Mouse (Mus musculus) midbrain, postnatal 0 days (tissue): ENCODE results near the gene Btnl10. TPM values are rescaled to one million over a fixed set of nuclear protein-coding genes. Genes with fewer than 3 reads are reported as not detected.

ENCODE experiments used
- ATAC-seq: fragments of 200-750 bp; cut with Nextera tagmentation; 2 replicates; pipeline ENCODE4 v1.8.0; 2017; ENCODE audit warnings: moderate number of reproducible peaks, mild to moderate bottlenecking, moderate TSS enrichment, moderate library complexity; ENCODE audit not compliant: low FRiP score
- DNase-seq: peaks from one replicate; pipeline ENCODE4 v3.0.0-alpha.2; 2015; ENCODE audit warnings: low spot score
- H3K27ac ChIP-seq: fragments of 300-500 bp; sonication (generic); 2 replicates; pipeline ENCODE4 v1.5.1; 2014; ENCODE audit warnings: low read depth, mild to moderate bottlenecking, low read length, mixed read lengths
- H3K27me3 ChIP-seq: fragments of 300-500 bp; sonication (generic); 2 replicates; pipeline ENCODE4 v1.6.1; 2014; ENCODE audit warnings: low read length, control low read depth, mixed read lengths; ENCODE audit not compliant: insufficient read depth
- H3K36me3 ChIP-seq: fragments of 300-500 bp; sonication (generic); 2 replicates; pipeline ENCODE4 v1.6.1; 2014; ENCODE audit warnings: low read length, control low read depth, mixed read lengths; ENCODE audit not compliant: insufficient read depth
- H3K4me1 ChIP-seq: fragments of 300-500 bp; sonication (generic); 2 replicates; pipeline ENCODE4 v1.6.1; 2014; ENCODE audit warnings: mild to moderate bottlenecking, control low read depth, antibody characterized with exemption, low read length, mixed read lengths; ENCODE audit not compliant: insufficient read depth
- H3K4me2 ChIP-seq: fragments of 300-500 bp; sonication (generic); 2 replicates; pipeline ENCODE4 v1.6.1; 2014; ENCODE audit warnings: low read depth, mild to moderate bottlenecking, low read length, mixed read lengths; ENCODE audit not compliant: poor library complexity, severe bottlenecking
- H3K4me3 ChIP-seq: fragments of 300-500 bp; sonication (generic); 2 replicates; pipeline ENCODE4 v1.5.1; 2014; ENCODE audit warnings: low read depth, mild to moderate bottlenecking, low read length, moderate library complexity
- H3K9ac ChIP-seq: fragments of 300-500 bp; sonication (generic); replicated peaks from 2 replicates; pipeline ENCODE4 v1.6.1; 2014; ENCODE audit warnings: mild to moderate bottlenecking, low read length, moderate library complexity, mixed read lengths; ENCODE audit not compliant: poor library complexity, severe bottlenecking
- H3K9me3 ChIP-seq: fragments of 300-500 bp; sonication (generic); 2 replicates; pipeline ENCODE4 v1.6.1; 2016; ENCODE audit warnings: low read length, control low read depth
- CTCF ChIP-seq: IDR thresholded peaks from 2 replicates; pipeline ENCODE4 v1.5.1; 2016; ENCODE audit warnings: antibody characterized with exemption, mild to moderate bottlenecking
- WGBS: fragments of 180-500 bp; shearing (Covaris S2); extraction: QIAGEN DNeasy Blood & Tissue Kit; methylation state at CpG from one replicate; pipeline ENCODE4 v1.1.7; 2014; 5-methylcytosine and 5-hydroxymethylcytosine counted together
- polyA plus RNA-seq: library from polyadenylated mRNA; unstranded; fragments of >200 nt; fragmentation: Nextera tagmentation; extraction: Ambion mirVana; gene quantifications from 2 replicates; pipeline ENCODE4 v1.2.1, GENCODE M21; 2015
- total RNA-seq: library from RNA; depleted of rRNA; stranded (reverse); fragments of >200 nt; gene quantifications from 2 replicates; pipeline ENCODE4 v1.2.3, GENCODE M21; 2014

The Btnl10 gene
- total and polyA plus RNA-seq, 2 experiments from 2014 or later: 0.16 TPM; not detected in 1

DNA sequence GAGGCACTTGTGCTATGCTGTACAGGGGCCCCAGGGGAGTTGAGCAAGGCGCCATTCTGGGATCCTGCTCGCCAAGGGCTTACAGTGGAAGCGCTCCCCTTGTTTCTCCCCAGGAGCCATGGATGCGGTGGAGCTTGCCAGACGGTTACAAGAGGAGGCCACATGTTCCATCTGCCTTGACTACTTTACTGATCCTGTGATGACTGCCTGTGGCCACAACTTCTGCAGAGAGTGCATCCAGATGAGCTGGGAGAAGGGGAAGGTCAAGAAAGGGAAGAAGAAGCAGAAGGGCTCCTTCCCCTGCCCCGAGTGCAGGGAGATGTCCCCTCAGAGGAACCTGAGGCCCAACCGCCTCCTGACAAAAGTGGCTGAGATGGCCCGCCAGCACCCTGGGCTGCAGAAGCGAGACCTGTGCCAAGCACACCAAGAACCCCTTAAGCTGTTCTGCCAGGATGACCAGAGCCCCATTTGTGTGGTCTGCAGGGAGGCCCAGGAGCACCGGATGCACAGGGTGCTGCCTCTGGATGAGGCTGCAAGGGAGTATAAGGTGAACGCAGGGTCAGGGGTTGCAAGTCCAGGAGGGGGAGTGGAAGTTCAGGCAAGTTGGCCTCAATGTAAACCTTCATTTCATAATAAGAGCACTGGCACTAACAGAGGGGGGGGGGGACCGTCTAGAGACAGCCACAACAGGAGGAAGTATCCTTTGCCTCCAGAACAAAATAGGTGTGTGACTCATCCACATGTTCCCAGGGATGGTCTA lies 47.5 kb downstream of the Btnl10 start:
- Histone ChIP-seq H3K4me1 (no peaks in the 10 kb centered on the region), H3K9me3 (no peaks in the 10 kb centered on the region), H3K9ac (no peak overlapping the region), H3K27me3 (no peaks in the 10 kb centered on the region), H3K4me3 (no peak overlapping the region), H3K4me2 (no peak overlapping the region), H3K27ac (no peak overlapping the region), H3K36me3 (peaks cover 4% of the 10 kb centered on the region; the same call in 1 of the 2 replicates)
- TF ChIP-seq CTCF: no peak
- ATAC-seq (no peak), DNase-seq (no peak)
- WGBS: 47% methylated on average over 12 of the region's 12 CpGs

DNA sequence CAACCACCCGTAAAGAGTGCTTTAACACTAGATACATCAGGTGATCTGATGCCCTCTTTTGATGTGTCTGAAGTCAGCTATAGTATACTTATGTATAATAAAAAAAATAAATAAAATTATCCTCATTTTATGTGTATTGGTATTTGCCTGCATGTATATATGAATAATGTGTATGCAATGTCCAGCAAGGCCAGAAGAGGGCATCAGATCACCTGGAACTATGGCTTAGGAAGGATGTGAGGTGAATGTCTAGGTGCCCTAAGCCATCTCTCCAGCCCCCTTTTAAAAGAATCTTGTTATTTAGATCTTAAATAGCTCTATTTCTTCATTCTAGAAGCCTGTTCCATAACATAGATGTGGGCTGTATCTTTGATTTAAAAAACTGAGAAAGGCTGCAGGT lies 49.6 kb downstream of the Btnl10 start:
- no peaks in the 10 kb centered on the region for H3K9me3 ChIP-seq
- TF ChIP-seq CTCF: peak; percentile 77
- DNase-seq: peak; percentile 45
- no peak for ATAC-seq
- WGBS: 100% methylated on average over 1 of the region's 1 CpGs
- H3K9ac ChIP-seq: no peak overlapping the region
- H3K27me3 ChIP-seq: no peaks in the 10 kb centered on the region
- H3K4me1 ChIP-seq: no peaks in the 10 kb centered on the region
- H3K4me3 ChIP-seq: no peak overlapping the region
- H3K4me2 ChIP-seq: no peak overlapping the region
- peaks cover 7% of the 10 kb centered on the region; the same call in 1 of the 2 replicates for H3K36me3 ChIP-seq
- H3K27ac ChIP-seq: no peak overlapping the region

DNA sequence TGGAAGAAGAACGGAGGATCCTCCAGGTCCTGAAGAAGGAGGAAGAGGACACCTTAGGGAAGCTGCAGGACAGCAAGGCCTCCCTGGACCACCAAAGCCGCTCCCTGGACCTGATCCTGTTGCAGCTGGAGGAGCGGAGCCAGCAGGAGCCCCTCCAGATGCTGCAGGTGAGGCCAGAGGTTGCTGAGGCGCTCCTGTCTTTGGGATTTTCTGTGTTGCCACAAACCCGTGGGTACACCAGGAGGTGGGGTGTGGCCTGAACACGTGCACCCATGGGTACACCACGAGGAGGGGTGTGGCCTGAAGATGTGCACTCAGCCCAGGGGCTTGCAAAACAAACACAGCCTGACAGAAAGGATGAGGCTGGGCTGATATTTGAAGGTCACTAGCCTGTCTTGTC lies 50.8 kb downstream of the Btnl10 start:
- H3K27ac ChIP-seq: no peak overlapping the region
- no peak overlapping the region for H3K4me2 ChIP-seq
- H3K27me3 ChIP-seq: no peaks in the 10 kb centered on the region
- H3K4me3 ChIP-seq: no peak overlapping the region
- peaks cover 7% of the 10 kb centered on the region; the same call in 1 of the 2 replicates for H3K36me3 ChIP-seq
- H3K9me3 ChIP-seq: no peaks in the 10 kb centered on the region
- DNase-seq: no peak
- TF ChIP-seq CTCF: no peak
- 83% methylated on average over 7 of the region's 7 CpGs for whole genome bisulfite sequencing
- H3K9ac ChIP-seq: no peak overlapping the region
- ATAC-seq: no peak
- no peaks in the 10 kb centered on the region for H3K4me1 ChIP-seq

DNA sequence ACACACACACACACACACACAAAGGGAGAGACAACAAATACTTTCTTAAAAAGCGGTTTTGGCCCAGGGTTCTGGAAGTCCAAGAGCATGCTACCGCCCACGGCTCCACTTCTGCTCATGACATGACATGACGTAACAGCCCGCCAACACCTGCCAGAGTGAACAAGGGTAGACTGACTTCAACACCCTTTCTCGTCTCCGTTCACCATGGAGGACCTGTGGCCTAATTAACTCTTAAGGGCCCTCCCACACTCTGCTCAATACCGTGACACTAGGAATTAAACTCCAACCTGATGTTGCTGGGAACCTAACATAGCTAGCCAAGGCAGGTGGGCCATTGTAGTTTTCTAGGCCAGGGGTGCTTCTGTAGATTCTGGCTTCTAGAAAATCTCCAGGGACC lies 51.3 kb downstream of the Btnl10 start:
- no peak for TF ChIP-seq CTCF
- Histone ChIP-seq H3K4me2 (no peak overlapping the region), H3K36me3 (peaks cover 7% of the 10 kb centered on the region; the same call in 1 of the 2 replicates), H3K27ac (no peak overlapping the region), H3K4me3 (no peak overlapping the region), H3K9me3 (no peaks in the 10 kb centered on the region), H3K9ac (no peak overlapping the region), H3K27me3 (no peaks in the 10 kb centered on the region), H3K4me1 (no peaks in the 10 kb centered on the region)
- DNase-seq: no peak
- ATAC-seq: no peak
- 89% methylated on average over 8 of the region's 8 CpGs for WGBS

DNA sequence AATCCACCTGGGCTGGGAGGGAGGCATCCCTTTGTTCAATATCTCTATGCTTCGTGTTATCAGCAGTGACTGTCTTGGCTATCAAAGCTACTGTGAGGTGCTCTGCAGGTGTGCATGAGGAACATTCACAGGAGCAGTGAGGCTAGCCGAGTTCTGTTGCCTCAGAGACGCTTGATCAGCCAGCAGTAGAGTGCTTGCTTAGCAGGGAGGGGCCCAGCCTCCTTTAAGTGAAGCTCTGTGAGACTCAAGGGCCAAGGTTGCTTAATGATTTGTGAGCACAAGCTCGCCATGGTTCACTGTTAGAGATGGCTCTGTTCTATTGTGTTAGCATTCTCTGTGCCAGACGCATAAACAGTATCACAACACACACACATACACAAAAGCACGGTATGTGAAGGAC lies 52.0 kb downstream of the Btnl10 start:
- Histone ChIP-seq H3K4me3 (no peak overlapping the region), H3K4me2 (no peak overlapping the region), H3K4me1 (no peaks in the 10 kb centered on the region), H3K27me3 (no peaks in the 10 kb centered on the region), H3K9me3 (no peaks in the 10 kb centered on the region), H3K27ac (no peak overlapping the region), H3K9ac (no peak overlapping the region), H3K36me3 (peaks cover 7% of the 10 kb centered on the region; the same call in 1 of the 2 replicates)
- no peak for DNase-seq
- WGBS: 75% methylated on average over 6 of the region's 6 CpGs
- TF ChIP-seq CTCF: no peak
- no peak for ATAC-seq

DNA sequence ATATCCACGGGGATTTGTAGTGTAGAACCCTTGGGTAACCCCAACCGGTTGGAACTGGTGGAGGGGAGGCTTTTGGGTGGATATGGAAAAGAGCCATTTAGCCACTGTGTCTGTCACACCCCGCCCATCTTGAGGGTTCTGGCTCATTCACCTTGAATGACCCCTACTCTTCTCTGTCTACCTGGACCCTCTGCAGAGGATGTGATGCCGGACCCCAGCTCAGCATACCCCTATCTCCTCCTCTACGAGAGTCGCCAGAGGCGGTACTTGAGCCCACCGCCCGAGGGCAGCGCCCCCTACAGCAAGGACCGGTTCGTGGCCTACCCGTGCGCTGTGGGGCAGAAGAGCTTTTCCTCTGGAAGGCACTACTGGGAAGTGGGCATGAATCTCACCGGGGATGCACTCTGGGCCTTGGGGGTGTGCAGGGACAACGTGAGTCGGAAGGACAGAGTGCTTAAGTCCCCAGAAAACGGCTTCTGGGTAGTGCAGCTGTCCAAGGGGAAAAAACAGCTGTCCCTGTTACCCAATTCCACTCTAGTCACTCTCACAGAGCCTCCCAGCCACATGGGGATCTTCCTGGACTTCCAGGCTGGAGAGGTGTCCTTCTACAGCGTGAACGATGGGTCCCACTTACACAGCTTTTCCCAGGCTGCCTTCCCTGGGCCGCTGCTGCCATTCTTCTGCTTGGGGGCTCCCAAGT lies 53.3 kb downstream of the Btnl10 start:
- no peaks in the 10 kb centered on the region for H3K9me3 ChIP-seq
- ATAC-seq (no peak), DNase-seq (no peak)
- H3K27me3 ChIP-seq: no peaks in the 10 kb centered on the region
- H3K4me2 ChIP-seq: no peak overlapping the region
- H3K4me3 ChIP-seq: no peak overlapping the region
- no peak overlapping the region for H3K9ac ChIP-seq
- peaks cover 7% of the 10 kb centered on the region; the same call in 1 of the 2 replicates for H3K36me3 ChIP-seq
- no peaks in the 10 kb centered on the region for H3K4me1 ChIP-seq
- H3K27ac ChIP-seq: no peak overlapping the region
- 88% methylated on average over 21 of the region's 21 CpGs for WGBS
- peak; percentile 23; the same call in 1 of the 2 replicates for TF ChIP-seq CTCF
